Mouse (Mus musculus): ENCODE results near the gene Adgrb2. TPM values are rescaled to one million over a fixed set of nuclear protein-coding genes. Genes with fewer than 3 reads are reported as not detected.

The Adgrb2 gene
- polyA plus RNA-seq, 1 experiment = 0.08 TPM

- H3K4me2 ChIP-seq (ENCODE audit: low read depth) = peak overlapping the region; percentile 24
- H3ac ChIP-seq (ENCODE audit: control insufficient read depth, insufficient read length) = no peak overlapping the region
- no peaks in the 10 kb centered on the region for H3K36me3 ChIP-seq (ENCODE audit: control insufficient read depth, insufficient read depth)
- no peak overlapping the region for H3K4me3 ChIP-seq
- no peaks in the 10 kb centered on the region for H3K27me3 ChIP-seq (ENCODE audit: control insufficient read depth, insufficient read depth, insufficient read length)
- H3K79me2 ChIP-seq (ENCODE audit: control insufficient read depth, insufficient read depth) = no peaks in the 10 kb centered on the region
- TF ChIP-seq MYOG (IDR thresholded peaks at IDR 0.05; ENCODE audit: control insufficient read depth in 1 of 3, insufficient read depth in 1 of 3, insufficient read length in 2 of 3, low read depth in 2 of 3) (peak; percentile 29 to 86 (median 74)), TCF3 (IDR thresholded peaks at IDR 0.05; ENCODE audit: insufficient read length, low read depth) (peak; percentile 73), POLR2AphosphoS2 (IDR thresholded peaks at IDR 0.05; ENCODE audit: insufficient read length, low read depth) (no peak), E2F4 (IDR thresholded peaks at IDR 0.05; ENCODE audit: insufficient read depth) (no peak), MYOD1 (IDR thresholded peaks at IDR 0.05; ENCODE audit: control insufficient read depth in 1 of 3, insufficient read length in 2 of 3, low read depth in 2 of 3) (peak in 2 of 3 experiments; percentile 58 to 81)
Measured at GRCm38 (mm10) chr4:130044211-130044610, 59.5 kb downstream of the Adgrb2 start.

- H3K4me2 ChIP-seq (ENCODE audit: low read depth) = no peak overlapping the region
- H3K79me2 ChIP-seq (ENCODE audit: control insufficient read depth, insufficient read depth) = no peaks in the 10 kb centered on the region
- TF ChIP-seq MYOD1 (IDR thresholded peaks at IDR 0.05; ENCODE audit: control insufficient read depth in 1 of 3, insufficient read length in 2 of 3, low read depth in 2 of 3) (no peak), MAX (IDR thresholded peaks at IDR 0.05; ENCODE audit: low read depth) (no peak), E2F4 (IDR thresholded peaks at IDR 0.05; ENCODE audit: insufficient read depth) (no peak), MYOG (IDR thresholded peaks at IDR 0.05; ENCODE audit: control insufficient read depth in 1 of 3, insufficient read depth in 1 of 3, insufficient read length in 2 of 3, low read depth in 2 of 3) (no peak), TCF12 (IDR thresholded peaks at IDR 0.05; ENCODE audit: insufficient read depth, poor library complexity, severe bottlenecking) (no peak), TCF3 (IDR thresholded peaks at IDR 0.05; ENCODE audit: insufficient read length, low read depth) (no peak), USF1 (IDR thresholded peaks at IDR 0.05; ENCODE audit: low read depth) (no peak), REST (IDR thresholded peaks at IDR 0.05; ENCODE audit: insufficient read depth, insufficient read length) (no peak), POLR2AphosphoS2 (IDR thresholded peaks at IDR 0.05; ENCODE audit: insufficient read length, low read depth) (no peak), POLR2A (IDR thresholded peaks at IDR 0.05; ENCODE audit: insufficient read length, low read depth) (no peak), CEBPB (IDR thresholded peaks at IDR 0.05; ENCODE audit: insufficient read depth, poor library complexity, severe bottlenecking) (no peak), SRF (IDR thresholded peaks at IDR 0.05; ENCODE audit: control insufficient read depth, insufficient read length, low read depth) (no peak)
- no peaks in the 10 kb centered on the region for H3K27me3 ChIP-seq (ENCODE audit: control insufficient read depth, insufficient read depth, insufficient read length)
- no peak overlapping the region for H3K4me3 ChIP-seq
- no peaks in the 10 kb centered on the region for H3K36me3 ChIP-seq (ENCODE audit: control insufficient read depth, insufficient read depth)
- no peak overlapping the region for H3ac ChIP-seq (ENCODE audit: control insufficient read depth, insufficient read length)
Measured at GRCm38 (mm10) chr4:130045609-130046008, 60.9 kb downstream of the Adgrb2 start.

GRCm38 (mm10) chr4:130047331-130048202, 62.9 kb downstream of the Adgrb2 start, which contains the start of gene Col16a1:
Gene Col16a1, plus strand, starts transcription at chr4:130047840.
- H3K27me3 ChIP-seq (ENCODE audit: control insufficient read depth, insufficient read depth, insufficient read length) = no peaks in the 10 kb centered on the region
- TF ChIP-seq E2F4 (IDR thresholded peaks at IDR 0.05; ENCODE audit: insufficient read depth) = no peak
- TF ChIP-seq MAX (IDR thresholded peaks at IDR 0.05; ENCODE audit: low read depth) = no peak
- no peak for TF ChIP-seq TCF3 (IDR thresholded peaks at IDR 0.05; ENCODE audit: insufficient read length, low read depth)
- no peak for TF ChIP-seq SRF (IDR thresholded peaks at IDR 0.05; ENCODE audit: control insufficient read depth, insufficient read length, low read depth)
- no peak for TF ChIP-seq TCF12 (IDR thresholded peaks at IDR 0.05; ENCODE audit: insufficient read depth, poor library complexity, severe bottlenecking)
- TF ChIP-seq POLR2A (IDR thresholded peaks at IDR 0.05; ENCODE audit: insufficient read length, low read depth) = peak; percentile 61
- no peak for TF ChIP-seq REST (IDR thresholded peaks at IDR 0.05; ENCODE audit: insufficient read depth, insufficient read length)
- peak in 1 of 3 experiments; percentile 66 for TF ChIP-seq MYOD1 (IDR thresholded peaks at IDR 0.05; ENCODE audit: control insufficient read depth in 1 of 3, insufficient read length in 2 of 3, low read depth in 2 of 3)
- TF ChIP-seq POLR2AphosphoS2 (IDR thresholded peaks at IDR 0.05; ENCODE audit: insufficient read length, low read depth) = peak; percentile 38
- TF ChIP-seq MYOG (IDR thresholded peaks at IDR 0.05; ENCODE audit: control insufficient read depth in 1 of 3, insufficient read depth in 1 of 3, insufficient read length in 2 of 3, low read depth in 2 of 3) = peak in 1 of 3 experiments; percentile 59
- TF ChIP-seq USF1 (IDR thresholded peaks at IDR 0.05; ENCODE audit: low read depth) = no peak
- TF ChIP-seq CEBPB (IDR thresholded peaks at IDR 0.05; ENCODE audit: insufficient read depth, poor library complexity, severe bottlenecking) = no peak
- no peaks in the 10 kb centered on the region for H3K36me3 ChIP-seq (ENCODE audit: control insufficient read depth, insufficient read depth)
- H3ac ChIP-seq (ENCODE audit: control insufficient read depth, insufficient read length) = no peak within 1 kb of the TSS
- H3K4me3 ChIP-seq = no peak within 1 kb of the TSS
- H3K79me2 ChIP-seq (ENCODE audit: control insufficient read depth, insufficient read depth) = no peaks in the 10 kb centered on the region
- H3K4me2 ChIP-seq (ENCODE audit: low read depth) = peak within 1 kb of the TSS; percentile 71

GRCm38 (mm10) chr4:130048203-130048479, 63.5 kb downstream of the Adgrb2 start:
- Histone ChIP-seq H3K79me2 (ENCODE audit: control insufficient read depth, insufficient read depth) (no peaks in the 10 kb centered on the region), H3K36me3 (ENCODE audit: control insufficient read depth, insufficient read depth) (no peaks in the 10 kb centered on the region), H3K27me3 (ENCODE audit: control insufficient read depth, insufficient read depth, insufficient read length) (no peaks in the 10 kb centered on the region), H3K4me2 (ENCODE audit: low read depth) (peak overlapping the region; percentile 71), H3K4me3 (no peak overlapping the region), H3ac (ENCODE audit: control insufficient read depth, insufficient read length) (no peak overlapping the region)
- TF ChIP-seq TCF12 (IDR thresholded peaks at IDR 0.05; ENCODE audit: insufficient read depth, poor library complexity, severe bottlenecking) (no peak), E2F4 (IDR thresholded peaks at IDR 0.05; ENCODE audit: insufficient read depth) (no peak), MAX (IDR thresholded peaks at IDR 0.05; ENCODE audit: low read depth) (no peak), TCF3 (IDR thresholded peaks at IDR 0.05; ENCODE audit: insufficient read length, low read depth) (no peak), REST (IDR thresholded peaks at IDR 0.05; ENCODE audit: insufficient read depth, insufficient read length) (no peak)
